Mouse (Mus musculus) lung, postnatal 14 days (tissue): ENCODE results near the gene Ube2g1.

Experiments
- DNase-seq: peaks from one replicate; pipeline ENCODE4 v3.0.0; 2021

Gene Ube2g1

GRCm38 (mm10) chr11:72606694-72607407 lies at the start of gene Ube2g1:
Gene Ube2g1, plus strand, starts transcription at chr11:72607283.
- DNase-seq: peak; percentile 97

DNA sequence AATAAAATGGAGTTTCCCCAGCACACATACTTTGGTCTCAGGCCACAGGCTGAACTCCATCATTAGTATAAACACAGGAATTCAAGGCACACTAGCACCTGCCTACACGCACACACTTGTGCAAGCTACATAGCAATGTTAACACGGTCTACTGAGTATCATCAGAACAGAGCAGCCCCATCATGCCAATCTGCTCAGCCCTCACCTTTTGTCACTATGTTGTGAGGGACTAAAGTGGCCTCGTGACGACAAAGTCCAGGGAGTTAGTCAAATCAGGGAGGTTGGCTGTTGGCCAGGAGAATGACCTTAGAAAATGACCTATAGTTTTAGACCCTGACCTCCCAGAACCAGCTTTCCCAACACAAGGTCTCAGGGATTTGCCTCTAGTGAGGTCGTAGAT lies 48.9 kb upstream of the Ube2g1 start:
- no peak for DNase-seq

GRCm38 (mm10) chr11:72560661-72561060 lies 46.4 kb upstream of the Ube2g1 start:
- no peak for DNase-seq

DNA sequence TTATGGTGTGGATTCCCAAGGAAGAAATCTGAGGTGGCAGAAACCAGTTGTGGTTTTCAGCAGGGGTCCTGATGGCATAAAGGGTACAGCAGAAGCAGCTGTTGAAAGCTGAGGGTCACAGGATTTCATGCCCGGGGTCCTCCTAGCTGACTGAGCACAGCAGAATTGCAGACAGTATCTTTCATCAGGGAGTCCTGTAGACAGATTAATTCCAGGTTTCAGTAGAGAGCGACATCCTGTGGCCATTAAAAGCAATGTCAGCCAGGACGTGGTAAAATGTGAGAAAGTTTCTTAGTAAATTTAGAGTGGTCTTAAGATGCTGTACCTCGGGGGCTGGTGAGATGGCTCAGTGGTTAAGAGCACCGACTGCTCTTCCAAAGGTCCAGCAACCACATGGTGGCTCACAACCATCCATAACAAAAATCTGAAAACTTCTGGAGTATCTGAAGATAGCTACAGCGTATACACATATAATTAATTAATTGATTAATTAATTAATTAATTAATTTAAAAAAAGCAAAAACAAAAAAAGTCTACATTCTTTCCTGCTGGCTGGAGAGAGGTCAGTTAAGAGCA lies 42.8 kb upstream of the Ube2g1 start:
- peak; percentile 26 for DNase-seq

- no peak for DNase-seq
These were observed 40.8 kb upstream of the Ube2g1 start for GRCm38 (mm10) chr11:72566304-72566703.

DNA sequence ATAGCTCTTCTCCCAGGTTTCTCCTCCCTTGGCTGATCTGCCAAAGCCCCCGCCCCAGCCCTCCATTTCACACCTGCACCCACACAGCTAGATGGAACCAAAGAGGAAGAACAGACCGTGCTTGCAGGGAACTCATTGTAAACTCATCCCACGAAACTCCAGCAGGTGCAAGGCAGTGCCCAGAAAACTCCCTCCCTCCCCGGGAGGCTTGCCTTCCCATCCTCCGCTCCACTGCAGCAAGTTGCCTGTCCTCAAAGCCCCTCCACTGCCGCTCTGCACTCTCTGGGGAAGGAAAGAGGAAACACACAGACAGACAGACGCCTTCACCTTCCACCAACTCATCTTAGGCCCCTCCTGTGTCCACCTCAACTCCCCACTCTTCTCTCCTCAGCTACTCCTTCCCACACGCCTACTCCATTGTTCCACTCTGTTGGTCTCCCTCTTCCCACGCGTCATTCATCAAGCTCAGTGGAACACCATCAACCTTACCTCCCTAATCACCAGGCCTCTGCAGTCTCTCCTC lies 40.2 kb upstream of the Ube2g1 start:
- no peak for DNase-seq

DNA sequence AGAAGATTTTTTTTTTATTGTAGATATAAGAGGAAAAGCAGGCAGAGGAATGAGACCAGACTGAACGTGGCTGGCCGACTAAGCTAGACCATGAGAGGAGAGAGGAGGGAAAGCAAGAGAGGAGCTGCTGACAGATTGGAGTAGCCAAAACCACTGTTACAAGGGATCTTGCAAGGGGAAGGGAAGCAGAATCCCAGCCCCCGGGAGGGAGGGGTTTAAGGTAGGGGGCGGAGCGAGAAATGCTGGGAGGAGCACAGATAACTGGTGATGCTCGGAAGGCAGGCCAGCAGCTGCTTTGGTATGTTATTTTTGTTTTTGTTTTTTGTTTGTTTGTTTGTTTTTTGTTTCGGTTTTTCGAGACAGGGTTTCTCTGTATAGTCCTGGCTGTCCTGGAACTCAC lies 38.0 kb upstream of the Ube2g1 start:
- DNase-seq: peak; percentile 26

GRCm38 (mm10) chr11:72569671-72570318 lies 37.3 kb upstream of the Ube2g1 start:
- no peak for DNase-seq

- DNase-seq: peak; percentile 89
These were observed 36.6 kb upstream of the Ube2g1 start for GRCm38 (mm10) chr11:72570319-72570979.

DNA sequence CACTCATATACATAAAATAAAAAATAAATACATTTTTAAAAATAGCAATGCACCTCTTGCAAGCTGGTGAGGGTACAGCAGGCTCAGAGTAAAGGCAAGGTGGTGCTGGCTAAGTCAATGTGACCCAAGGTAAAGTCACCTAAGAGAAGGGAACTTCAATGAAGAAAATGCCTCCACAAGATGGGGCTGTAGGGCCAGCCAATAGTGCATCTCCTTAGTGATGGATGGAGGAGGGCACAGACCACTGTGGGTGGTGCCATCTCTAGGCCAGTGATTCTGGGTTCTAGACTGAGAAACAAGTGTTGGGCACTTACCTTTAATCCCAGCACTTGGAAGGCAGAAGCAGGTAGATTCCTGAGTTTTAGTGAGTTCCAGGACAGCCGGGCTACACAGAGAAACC lies 33.3 kb upstream of the Ube2g1 start:
- peak; percentile 59 for DNase-seq

GRCm38 (mm10) chr11:72576111-72576465 lies 31.0 kb upstream of the Ube2g1 start:
- DNase-seq: no peak

DNA sequence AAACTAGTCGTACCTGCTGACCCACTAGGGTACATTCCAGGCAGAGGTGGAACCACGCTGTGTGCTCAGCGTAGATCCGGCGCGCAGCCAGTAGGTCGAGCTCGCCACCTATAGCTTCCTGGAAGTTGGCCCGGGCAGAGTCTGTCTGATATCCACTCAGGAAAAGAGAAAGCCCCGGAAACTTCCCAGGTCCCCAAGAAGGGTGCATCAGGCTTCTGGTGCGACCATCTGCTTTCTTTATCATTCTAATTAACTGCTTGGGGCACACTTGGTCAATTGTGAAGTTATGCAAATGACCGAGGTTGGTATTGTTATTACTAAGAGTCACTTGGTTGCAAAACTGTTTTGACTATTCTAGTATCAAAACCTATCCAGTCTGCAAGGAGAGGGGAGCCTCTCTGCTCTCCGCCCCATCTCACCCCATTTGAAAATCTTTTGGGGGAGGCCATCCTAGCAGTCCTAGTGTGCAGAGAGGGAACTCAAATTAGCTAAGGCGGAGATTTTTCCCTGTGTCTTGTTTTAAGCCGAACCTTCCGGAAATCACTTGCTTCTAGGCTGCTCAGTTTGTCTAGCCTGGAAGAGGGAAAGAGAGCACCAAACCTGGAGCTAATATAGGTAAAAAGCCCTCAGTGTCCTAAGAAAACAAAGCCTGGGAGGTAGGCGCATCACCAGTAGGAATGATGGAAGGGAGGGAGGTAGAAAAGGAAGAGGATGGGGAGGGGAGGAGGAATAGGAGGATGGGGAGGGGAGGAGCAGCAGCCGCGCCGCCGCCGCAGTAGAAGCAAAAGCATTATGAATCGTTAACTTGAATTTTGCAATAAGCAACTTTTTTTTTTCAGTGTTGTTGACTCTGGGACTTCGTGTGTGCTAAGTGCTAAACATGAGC lies 30.4 kb upstream of the Ube2g1 start:
- peak; percentile 16 for DNase-seq

GRCm38 (mm10) chr11:72578471-72578870 lies 28.6 kb upstream of the Ube2g1 start:
- DNase-seq: no peak

DNA sequence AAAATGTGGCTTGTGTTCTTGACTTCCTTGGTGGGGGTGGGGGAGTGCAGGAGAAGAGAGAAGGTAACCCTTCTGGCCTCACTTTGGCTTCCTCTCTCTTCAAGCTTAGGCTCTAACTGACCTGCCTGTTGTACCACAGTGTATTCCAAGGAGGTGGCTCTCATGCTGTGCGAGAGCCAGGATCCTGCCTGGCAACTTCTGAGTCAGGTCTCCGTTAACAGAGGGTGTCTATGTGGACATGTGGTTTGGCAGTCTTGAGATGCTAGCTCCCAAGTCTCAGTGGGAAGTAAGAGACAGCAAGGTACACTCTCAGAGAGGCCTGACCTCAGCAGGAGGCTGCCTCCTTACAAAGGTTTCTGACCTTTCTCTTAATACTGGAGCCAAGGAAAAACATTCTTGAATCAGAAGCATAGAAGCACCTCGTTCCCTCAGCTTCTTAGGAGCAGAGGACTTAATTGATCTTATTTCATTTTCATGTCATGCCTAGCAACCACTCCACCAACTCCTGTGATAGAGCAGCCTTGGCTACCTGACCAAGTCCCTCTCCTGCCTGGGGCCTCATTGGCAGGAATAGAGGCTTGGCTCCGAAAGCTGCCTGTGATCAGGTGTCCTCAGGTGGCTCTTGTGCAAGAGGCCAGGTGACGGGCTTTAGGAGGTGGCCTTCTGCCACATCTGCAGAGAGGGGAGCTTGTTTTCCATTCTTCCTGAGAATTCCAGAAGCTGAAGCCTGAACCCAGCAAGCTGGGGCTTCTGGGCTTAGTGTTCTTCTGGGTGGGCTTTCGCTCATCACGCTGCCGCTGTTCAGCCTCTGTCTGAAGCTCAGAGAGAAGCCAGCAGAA lies 25.3 kb upstream of the Ube2g1 start:
- peak; percentile 32 for DNase-seq

DNA sequence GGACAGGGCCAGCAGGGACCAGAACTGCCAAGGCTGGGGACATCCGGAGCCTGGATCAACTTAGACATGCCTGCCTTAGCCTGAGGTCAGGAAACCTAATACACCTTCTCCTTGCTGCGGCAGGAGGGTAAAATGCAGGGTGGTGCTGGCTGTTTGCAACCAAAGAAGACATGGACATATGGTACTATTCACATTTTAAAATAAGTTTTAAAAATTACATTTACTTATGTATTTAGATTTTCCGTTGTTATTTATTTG lies 24.7 kb upstream of the Ube2g1 start:
- no peak for DNase-seq

- DNase-seq: no peak
These were observed 24.0 kb upstream of the Ube2g1 start for GRCm38 (mm10) chr11:72583092-72583491.

DNA sequence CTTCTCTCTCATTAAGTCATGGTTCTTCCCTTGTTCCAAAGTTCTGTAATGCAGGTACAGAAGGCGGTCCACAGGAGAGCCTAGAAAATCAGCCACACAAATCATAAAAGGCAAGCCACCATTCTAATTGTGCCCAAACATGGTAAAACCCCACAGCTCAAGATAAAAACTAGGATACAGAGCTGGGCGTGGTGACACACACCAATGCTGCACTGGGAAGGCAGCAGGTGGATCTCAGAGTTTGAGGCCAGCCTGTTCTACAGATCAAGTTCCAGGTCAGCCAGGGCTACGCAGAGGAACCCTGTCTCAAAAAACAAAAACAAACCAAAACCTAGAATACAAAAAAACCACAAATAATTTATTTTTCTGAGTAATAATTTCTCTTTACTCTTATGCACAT lies 20.5 kb upstream of the Ube2g1 start:
- no peak for DNase-seq

- DNase-seq: peak; percentile 29
These were observed 19.4 kb upstream of the Ube2g1 start for GRCm38 (mm10) chr11:72587537-72588233.

DNA sequence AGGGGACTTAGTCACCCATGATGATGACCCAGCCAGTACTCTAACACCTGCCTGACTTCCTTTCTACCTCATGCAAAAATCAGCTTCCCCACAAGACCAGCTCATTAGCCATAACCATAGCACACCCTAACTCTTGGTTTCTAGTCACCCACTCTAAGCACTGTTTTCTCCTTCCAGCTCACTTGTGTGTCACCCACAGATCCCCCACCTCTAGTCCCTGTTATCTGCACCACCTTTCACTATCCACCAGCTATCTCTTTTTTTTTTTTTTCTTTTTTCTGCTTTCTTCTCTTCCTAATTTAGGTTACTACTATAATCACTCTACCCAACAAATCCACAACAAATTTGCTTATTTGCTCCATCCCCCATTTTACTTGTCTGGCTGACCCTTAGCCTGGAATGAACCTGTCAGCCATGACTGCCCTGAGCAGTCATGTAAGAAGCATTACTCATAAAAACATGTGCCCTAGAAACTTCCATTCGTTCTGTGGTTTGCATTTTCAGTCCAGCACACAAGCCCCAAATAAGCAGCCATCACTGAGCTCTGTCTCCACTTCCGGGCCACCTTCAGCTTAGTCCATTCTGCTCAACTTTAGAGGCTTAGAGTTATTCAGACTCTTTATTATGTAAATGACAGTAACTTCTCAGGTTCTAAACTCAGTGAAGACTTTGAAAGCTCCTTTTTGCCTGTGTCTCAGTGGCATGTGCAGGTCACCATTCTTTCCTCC lies 11.9 kb upstream of the Ube2g1 start:
- no peak for DNase-seq

DNA sequence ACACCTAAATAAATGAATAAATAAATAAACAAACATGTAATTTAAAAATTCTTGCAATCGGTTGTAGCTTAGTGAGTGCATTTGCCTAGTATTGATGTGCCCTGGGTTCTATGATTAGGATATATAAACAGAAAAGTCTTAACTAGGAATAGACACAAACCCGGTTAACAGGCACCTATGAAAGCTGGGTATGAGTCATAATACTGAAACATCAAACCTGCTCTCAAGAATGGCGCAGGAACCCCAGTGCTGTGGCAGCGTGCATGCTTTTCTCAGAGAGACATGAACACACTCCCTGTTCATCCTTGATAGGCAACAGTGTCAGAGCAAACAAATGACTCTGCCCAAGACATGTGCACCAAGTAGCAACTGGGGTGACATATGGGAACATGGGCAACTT lies 9.3 kb upstream of the Ube2g1 start:
- DNase-seq: no peak
